Mouse (Mus musculus) layer of hippocampus, postnatal 14 days (tissue): ENCODE data around the gene Igfbp6. TPM values are rescaled to one million over a fixed set of nuclear protein-coding genes. Genes with fewer than 3 reads are reported as not detected.

ENCODE experiments used
- DNase-seq, 2 experiments: peaks; one replicate each; pipeline ENCODE4 v3.0.0; 2021 to 2022; ENCODE audit warnings: low spot score in 2 of 2, mixed read lengths in 1 of 2
- long read RNA-seq, 2 experiments: library from polyadenylated mRNA; stranded (forward); transcript quantifications; one replicate each; pipeline ENCODE4 v2.0.0; 2021
- total RNA-seq, 2 experiments: library from RNA; stranded (reverse); gene quantifications; 2 replicates each; pipeline ENCODE4 v1.2.3; 2021

Igfbp6 gene
- total RNA-seq = 1 to 10 TPM; 3.0 to 4.0 TPM
- long read RNA-seq, experiment 1, partial matches to known transcripts = 1 of 4 reads
- long read RNA-seq, experiment 1, other reads (novel, unspliced or antisense) = 0 of 4 reads
- long read RNA-seq, experiment 2, transcript Igfbp6-201 (4 exons, 1,112 nt) = major isoform, 8 of 9 reads
- long read RNA-seq, experiment 2, partial matches to known transcripts = 1 of 9 reads
- long read RNA-seq, experiment 2, other reads (novel, unspliced or antisense) = 0 of 9 reads

DNA sequence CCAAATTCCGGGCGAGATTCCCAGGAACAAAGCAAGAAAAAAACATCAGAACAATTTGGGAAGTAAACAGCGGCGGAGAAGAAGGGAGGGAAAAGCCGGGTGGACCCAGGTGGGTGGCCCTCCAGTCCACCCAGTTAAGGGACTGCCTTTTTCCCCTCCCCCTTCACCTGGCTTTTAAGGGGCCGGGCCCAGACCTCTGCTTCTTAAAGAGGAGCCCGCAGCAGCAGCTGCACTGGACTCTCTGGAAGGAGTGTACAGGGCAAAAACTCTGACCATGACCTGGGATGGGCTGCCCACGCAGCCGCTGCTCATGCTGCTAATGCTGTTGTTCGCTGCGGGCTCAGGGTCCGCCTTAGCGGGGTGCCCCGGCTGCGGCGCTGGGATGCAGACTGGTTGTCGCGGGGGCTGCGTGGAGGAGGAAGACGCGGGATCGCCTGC lies at the start of gene Igfbp6:
Gene Igfbp6, plus strand, starts transcription at position 89 of the 438 bp plus-strand sequence.
- no peak for DNase-seq

DNA sequence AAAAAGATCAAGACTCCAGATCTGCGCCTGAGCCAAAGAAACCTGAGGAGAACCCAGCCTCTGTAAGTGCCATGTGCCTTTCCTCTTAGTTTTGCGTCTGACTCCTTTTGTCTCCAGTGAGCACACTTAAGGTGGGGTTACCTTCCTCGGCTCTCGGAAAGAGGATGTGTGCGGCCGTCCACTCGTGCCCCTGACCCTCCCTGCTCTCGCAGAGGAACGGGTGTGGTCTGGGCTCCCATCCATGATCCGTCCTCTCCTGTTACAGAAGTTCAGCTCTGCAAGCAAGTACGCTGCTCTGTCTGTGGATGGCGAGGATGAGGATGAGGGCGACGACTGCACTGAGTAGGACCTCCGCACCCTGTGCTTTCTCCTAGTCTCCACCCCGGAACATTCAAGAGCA lies 49.2 kb upstream of the Igfbp6 start:
- no peak for DNase-seq

DNA sequence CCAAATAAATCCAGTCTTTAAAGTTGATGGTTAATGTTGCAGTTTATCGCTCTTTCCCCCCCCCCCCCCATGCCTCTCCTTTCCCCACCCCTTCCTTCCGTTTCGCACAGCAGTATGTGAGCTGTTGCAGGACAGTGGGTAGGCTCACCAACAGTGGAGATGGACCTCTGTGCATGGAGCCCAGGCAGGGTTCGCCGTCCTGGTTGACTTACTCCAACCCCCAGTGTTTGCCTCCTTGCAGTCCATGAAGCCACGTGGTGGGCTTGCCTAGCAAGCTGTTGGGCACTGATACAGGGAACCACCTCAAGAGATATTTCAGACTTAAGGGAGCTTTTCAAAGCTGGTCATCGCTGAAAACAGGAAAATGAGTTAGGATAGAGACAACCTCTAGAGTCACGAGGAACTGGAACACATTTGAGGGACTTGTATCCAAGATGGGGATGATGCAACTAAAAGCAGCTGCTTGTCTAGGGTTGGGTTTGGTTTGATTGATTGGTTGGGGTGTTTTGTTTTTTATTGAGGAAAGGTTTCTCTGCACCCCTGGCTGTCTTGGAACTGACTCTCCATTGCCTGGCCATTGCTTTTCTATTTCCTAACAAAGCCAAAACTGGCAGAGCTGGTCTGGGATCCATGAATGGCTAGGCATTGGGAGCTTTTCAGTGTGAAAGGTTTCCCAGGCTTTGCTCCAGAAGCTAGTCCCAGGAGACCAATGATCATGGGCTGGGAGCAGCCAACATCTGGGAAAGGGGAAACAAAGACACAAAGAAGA lies 46.8 kb upstream of the Igfbp6 start:
- no peak for DNase-seq

DNA sequence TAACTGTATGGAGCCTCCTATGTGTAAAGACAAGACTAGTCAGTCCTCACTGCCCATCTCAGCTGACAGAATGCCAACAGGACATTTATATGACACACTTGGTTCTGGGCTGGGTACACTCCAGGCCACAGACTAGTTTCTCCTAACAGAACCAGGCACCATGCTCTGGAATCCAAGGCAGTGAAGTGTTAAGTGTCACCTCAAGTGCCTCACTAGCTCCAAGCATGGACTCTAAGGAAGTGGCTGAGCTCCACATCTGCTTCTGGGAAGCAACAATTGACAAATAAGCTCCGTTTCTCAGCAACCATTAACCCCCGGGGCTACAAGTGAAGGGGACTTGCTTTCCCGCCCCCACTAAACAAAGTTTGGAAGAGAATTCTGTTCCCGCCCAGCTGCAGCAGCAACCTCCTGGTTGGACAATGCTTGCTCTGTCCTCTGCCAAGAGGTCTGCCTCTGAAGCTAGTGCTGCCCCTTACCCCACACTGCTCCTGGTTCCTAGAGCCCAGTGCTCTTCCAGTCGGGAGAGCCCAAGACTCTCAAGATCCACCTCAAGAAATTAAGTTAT lies 46.1 kb upstream of the Igfbp6 start:
- DNase-seq = no peak

DNA sequence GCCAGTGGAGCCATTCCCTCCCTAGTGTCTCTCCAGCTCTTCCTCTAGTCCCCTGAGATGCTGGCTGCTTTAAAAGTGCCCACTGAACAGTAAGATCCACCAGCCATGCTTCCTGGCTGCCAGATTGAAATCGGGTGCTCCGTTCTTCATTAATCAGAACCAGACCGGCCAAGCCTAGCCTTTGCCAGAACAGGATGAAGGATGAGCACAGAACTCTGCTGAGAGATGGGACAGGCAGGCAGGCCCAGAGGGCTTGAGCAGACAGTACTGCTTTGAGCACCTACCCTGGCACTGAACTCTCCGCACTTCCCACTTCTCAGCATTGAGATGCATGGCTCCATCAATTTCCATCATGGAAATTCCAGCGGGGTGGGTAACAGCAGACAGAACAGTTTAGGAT lies 44.9 kb upstream of the Igfbp6 start:
- DNase-seq = no peak

DNA sequence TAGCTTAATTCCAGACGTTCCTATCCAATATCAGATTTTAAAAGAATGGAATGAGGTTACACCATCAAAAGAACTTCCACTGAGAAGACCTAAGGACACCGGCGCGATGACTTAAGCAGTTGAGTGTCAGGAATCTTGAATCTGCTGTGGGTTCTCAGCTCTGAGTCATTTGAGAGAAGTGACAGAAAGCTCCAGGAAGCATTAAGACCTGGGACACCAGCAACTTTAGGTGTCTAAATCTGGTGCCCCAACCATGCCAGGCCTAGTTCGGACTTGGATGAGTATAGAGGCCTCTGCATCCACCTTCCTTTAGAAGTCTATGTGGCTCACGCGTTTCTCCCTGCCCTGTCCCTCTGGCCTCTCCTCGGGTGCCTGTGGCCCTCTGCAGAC lies 44.4 kb upstream of the Igfbp6 start:
- DNase-seq = no peak

DNA sequence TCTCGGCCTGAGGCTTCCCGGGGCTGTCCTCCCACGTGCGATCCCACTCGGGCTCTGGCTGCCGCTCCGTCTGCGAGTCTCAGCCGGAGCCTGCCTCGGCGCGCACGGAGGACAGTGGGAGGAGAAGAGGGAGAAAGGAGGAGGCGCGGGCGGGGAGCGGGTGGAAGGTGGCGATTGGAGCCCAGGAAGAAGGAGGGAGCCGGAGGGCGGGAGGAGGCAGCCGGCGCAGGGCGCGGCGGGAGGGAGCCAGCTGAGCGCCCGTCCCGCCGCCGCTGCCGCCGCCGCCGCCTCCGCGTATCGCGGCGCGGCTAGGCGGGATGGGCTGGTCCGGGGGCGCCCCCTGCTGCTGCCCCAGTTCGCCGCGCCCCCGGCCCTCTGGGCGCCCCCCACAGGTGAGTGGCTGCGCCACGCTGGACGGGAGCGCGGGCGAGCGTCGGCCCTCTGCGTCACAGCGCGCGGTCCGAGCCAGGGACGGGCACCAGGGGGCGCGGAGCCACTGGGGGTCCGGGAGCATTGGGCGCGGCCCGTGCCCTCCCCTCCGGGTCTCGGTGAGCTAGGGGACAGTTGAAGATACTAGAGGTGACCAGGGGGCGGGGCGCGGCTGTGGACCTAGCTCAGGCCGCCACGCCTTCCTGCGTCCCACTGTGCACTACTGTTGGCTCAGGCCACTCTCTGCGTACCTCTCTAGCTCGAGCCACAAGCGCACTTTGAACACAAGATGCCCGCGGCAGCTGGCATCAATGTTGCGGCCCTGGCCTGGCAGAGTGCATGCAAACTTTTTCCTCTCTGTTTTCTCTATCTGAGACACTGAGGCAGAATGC lies 43.8 kb upstream of the Igfbp6 start, which contains the start of gene Tns2:
Gene Tns2, plus strand, starts transcription at position 253 of the 821 bp plus-strand sequence.
- peak in 1 of 2 experiments; percentile 66 for DNase-seq

DNA sequence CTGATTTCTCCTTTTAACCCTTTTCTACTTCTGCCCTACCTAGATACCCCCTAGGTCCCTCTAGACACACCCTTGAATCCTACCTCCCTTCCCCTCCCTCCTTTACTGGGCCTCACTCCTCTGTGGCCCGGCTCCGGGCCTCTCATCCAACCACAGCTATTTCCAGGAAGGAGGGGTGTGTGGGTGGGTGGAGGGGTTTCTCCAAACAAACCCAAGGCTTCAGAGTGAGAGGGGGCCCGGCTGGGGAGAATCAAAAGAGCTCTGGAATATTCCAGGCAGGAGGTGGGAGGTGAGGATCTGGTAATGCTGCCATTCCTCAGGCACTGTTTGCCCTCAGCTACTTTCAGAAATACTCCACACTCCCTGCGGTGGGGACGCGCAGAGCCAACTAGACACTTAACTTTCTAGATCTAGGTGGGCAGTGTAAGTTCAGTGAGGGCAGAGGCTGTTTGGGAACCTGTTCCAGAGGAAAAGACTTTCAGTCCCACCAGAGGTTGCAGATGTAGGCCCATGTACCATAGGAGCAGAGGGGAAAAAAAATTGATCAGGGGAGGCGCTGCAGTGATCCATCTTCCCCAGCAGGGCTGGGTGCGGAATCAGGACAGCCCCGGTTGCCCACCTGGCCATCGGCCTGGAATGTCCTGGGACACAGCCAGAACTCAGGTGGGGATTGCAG lies 43.0 kb upstream of the Igfbp6 start:
- no peak for DNase-seq

DNA sequence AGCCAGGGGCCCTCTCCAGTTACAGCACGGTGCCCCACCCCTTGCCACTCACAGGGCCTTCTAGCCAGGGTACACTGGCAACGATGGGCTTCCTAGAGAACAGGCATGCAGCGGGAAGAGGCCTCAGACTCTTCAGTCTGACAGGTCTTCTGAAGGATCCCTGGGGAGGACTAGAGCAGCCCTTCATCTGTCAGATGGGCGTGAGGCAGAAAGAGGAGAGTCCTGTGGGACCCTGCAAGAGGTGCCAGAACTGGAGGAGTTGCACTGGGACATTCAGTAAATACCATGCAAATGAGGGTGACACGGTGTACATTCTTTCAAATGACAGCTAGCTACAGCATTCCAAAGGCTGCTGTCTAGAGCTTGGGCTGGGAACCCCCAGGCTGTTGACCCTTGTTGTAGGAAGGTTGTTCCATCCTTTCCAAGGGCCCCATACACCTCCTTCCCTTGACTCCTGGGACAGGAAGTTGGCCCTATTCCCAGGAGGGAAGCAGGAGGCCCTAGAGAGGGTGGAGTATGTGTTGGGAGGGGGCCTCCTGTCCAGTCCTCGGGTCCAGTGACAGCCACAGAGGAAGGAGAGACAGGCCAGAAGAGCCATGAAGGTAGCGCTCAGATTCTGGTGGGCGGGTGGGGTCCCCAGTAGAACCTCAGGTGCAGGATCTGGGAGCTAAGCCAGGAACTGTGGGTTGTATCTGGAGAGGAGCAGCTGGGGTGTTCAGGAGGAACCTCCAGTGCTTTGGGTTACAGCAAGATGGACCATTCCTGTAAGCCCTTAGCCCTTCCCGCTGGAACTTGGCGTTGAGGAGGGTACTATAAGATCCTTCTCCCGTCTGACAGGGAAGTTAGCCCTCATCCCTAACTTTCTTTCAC lies 42.3 kb upstream of the Igfbp6 start:
- DNase-seq = no peak

DNA sequence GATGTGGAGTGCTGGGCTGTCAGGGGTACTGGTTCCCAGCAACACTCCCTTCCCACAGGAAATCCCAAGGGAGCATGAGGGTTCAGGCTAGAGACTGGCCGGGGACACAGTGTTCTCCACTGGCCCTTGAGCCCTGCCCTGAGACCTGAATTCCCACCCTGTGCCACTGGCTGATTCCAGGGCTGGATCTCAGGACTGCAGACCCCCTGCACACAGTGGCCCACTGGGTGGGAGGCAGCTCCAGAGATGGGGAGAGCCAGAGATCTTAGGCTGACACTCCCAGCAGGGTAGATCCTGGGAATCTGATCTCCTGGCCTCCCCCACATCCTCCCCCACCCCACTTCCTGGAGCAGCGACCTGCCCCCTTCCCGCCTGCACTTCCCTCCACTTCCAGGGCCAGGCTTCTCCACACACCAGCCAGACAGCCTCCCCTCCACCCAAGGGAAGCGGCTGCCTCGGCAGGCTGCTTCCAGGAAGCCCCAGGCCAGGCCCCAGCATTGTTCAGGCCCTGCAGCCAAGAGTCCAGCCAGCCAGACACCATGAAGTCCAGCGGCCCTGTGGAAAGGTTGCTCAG lies 41.5 kb upstream of the Igfbp6 start:
- no peak for DNase-seq

DNA sequence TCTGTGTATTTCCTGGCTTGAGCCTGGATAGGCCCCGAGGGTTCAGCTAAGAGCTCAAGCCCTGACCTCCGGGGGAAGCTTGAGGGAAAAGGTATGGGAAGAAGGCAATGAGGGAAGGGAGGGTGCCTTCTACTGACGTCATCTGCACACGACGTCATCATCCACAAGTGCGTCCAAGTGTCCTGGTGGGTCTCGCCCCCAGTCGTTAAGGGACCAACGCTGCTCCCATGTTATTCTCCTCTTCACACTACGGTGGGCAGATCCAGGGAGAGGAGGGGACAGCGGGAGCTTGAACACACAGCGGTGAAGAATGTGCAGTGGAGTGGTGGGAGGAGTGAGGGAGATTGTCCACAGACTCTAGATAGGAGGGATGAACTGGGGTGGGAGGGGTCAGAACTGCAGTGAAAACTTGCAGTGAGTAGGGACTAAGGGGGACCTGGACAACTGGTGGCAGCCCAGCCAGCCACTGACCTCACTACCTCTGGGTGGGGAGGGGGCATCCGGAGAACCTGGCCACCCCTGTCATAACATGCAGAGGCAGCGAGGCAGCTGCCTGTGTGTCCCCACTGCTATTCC lies 40.7 kb upstream of the Igfbp6 start:
- no peak for DNase-seq

DNA sequence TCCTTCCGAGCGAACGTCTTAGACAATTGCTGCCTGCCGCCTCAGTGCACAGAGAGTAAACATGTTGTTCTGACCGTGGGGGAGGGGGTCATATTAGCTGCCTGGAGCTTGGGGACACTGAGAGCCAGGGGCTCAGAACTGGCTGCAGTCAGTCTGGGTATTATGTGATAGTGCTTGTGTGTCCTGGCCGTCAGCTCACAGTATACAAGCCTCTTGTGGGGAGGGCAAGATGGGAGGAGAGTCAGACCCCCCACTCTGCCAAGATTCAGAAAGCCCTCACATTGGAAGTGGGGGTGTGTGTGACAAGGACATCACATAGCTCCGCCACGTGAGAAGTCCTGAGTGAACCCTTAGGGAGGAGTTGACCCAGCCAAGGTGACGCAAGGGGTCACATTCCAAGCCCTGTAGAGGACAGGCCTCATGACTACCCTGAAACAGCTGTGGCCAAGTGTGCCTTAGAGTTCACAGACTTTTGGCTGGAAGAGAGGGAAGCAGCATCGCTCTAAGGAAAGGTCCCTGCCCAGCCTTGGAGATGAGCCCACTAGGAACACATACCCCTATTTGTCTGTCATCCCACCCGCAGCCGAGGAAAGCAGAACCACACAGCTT lies 40.1 kb upstream of the Igfbp6 start:
- no peak for DNase-seq

DNA sequence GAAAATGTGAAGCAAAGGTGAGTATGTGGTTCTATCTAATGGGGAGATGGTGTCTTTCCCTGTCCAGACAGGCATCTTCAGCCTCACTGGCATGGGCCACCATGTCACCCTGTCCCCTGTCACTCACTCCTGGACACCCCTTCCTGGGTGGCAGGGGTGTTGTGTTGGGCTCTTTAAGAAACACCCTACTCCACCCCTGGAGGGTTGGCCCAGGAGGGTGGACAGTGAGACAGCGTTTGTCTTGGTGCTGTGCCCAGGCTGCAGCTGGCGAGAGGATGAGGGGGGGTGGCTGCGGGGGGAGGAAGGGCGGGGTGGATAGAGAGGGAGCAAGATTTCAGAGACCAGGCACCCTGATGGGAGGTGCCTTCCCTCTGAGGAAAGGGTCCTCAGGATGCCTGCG lies 38.8 kb upstream of the Igfbp6 start:
- DNase-seq = no peak

DNA sequence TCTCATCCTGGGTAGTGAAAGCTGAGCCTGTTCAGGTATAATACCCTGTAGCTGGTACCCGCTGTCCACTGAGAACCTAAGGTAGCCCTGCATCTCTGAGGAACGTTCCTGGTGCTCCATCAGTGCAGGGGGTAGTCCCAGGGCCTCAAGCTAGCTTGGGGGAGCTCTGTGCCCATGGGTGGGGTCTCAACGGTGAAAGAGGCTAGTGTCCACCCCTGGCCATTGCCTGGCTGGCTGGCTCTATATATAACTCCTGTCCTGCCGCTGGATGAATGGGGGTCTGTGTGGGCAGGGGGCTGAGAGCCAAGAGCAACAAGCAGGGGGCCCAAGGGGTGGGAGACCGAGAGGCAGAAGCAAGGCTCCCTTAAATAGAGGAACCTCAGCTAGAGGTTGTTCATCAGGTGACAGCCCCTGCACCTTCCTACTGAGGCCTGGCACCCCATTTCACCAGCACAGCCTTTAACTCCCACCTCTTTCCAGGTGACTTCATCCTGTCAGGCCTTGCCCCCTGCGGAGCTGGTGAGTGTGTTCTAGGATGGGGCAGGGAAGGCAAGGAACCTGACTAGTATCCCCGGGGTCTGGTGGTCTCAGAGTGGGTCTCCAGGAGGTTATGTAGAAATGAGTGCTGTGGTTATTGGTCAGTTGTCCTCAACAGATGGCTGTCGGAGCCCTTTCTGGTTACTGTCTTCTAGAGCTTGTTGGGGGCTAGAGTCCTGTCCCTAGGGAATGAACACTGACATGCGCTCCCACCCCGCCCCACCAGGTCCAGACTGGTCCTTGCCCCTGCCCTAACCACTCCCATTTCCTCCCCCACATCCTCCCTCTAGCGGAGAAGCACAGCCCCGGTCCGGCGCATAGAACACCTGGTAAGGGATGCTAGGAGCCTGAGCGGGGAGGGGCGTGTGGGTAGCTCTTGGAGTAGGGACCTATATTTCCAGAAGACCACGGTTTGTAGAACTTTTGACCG lies 38.1 kb upstream of the Igfbp6 start:
- no peak for DNase-seq

DNA sequence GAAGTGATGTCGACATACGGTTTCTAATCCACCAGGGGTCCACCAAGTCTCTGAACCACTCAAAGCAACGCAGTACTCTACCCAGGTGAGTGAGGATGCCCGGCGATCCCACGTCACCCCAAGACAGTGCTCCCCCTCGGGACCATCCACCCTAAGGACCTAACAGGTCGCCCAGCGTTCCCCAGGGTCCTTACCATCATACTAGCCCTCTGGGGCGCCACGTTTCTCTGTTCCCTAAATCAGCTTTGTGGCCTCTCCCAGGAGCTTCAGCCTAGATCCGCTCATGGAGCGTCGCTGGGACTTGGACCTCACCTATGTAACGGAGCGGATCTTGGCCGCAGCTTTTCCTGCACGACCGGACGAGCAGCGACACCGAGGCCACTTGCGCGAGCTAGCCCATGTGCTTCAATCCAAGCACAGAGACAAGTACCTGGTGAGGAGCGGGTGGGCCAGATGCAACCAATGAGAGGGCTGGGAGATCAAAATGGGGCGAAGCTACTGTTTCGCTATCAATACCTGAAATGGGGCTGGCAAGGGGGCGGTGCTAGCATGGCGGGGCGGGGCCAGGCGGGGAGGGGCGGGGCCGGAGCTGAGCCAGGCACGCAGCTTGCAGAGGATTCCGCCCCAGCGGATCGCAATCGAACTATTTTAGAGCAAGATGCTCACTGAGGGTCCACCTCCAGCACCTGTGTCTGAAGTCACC lies 37.3 kb upstream of the Igfbp6 start:
- no peak for DNase-seq

DNA sequence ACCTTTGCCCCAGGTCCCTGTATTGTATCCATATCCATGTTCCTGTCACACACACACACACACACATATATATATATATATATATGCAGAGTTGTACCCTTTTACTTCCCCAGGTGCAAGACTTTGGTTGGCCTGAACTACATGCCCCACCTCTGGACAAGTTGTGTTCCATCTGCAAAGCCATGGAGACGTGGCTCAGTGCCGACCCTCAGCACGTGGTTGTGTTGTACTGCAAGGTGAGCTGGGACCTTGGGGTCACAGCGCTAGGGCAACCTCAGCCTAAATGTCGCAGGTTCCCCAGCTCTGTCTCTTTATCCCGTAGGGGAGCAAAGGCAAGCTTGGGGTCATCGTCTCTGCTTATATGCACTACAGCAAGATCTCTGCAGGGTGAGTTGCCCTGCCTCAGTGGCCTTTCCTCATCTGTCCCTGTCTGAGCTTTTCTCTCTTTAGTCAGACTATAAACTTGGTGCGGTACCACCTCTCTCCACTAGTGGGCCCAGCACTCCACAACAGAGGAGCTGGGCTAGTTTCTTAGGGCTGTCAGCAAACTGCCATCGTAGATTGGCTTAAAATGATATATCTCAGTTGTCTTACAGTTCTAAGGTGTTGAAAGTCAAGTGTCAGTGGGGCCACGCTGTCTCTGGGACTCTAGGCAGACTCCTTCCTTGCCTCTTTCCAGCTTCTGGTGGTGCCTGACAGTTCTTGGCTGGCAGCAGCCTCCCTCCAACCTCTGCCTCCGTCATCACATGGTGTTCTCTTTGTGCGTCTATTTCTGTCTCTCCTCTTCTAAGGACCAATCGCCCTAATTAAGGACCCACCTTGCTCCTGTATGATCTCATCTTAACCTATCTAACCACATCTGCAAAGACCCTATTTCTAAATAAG lies 36.2 kb upstream of the Igfbp6 start:
- peak in 1 of 2 experiments; percentile 74 for DNase-seq
